Mouse (Mus musculus) megakaryocyte progenitor cell, adult 5-6 weeks (primary cell): ENCODE measurements around the gene Armh4. TPM values are rescaled to one million over a fixed set of nuclear protein-coding genes. Genes with fewer than 3 reads are reported as not detected.
"Not testable (repeated sequence)": the region's sequence is repeated elsewhere in the genome, so short reads cannot be mapped to it uniquely, and the experiment has no call there.

Source experiments
- ATAC-seq: replicated peaks from 2 replicates; pipeline ENCODE4 v1.8.0; 2016; ENCODE audit warnings: mild to moderate bottlenecking, moderate TSS enrichment, inconsistent platforms; ENCODE audit not compliant: poor library complexity
- total RNA-seq, 2 experiments: library from RNA; stranded (forward) in 1 of 2; stranded (reverse) in 1 of 2; fragments of 157-497, 149-512 nt in 1 of 2; fragments of 200-1000 nt in 1 of 2; gene quantifications; 2 replicates each; pipeline versions ENCODE4 v1.2.3 to v1.2.4; 2015 to 2017

Gene Armh4
- total RNA-seq (2015) (not detected in 2 replicates), total RNA-seq (2017) (0.17 TPM in 1 of 2 replicates, not detected in the other)

DNA sequence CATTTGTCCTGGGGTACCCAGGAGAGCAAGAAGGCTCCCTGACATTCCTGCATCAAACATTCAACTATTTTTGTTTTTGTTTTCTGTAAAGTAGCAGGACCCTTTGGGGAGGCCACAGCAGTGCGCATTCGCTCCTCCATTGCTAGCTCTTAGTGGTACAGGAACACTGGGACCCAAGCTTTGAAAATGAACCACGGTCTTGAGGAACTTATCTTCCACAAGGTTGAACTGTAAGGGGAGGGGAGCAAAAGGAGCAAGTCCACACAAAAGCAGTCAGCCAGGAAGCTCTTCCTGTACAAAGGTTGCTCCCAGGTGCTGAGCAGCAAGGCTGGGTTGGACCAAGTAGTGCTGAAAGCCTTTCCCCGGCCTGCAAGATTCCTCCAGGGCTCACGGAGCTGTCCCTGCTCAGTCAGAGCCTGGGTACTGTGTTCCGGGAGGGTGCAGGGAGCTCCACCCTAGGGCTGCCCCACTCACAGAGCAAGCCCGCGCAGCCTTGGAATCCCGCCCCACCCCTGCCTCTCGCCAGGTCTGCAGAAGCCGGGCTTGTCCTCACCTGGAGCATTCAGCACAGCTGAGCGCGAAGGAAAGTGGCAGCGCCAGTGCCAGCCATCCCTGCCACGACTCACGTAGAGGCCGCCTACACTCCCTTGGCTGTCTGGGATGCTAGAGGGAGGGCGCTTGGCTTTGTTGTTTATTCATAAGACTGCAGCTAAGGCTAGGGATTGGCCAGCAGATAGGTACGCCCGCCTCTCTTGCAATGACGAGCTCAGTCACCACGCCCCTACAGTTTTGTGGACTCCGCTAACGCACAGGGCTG, at the start of gene Armh4:
Gene Armh4, minus strand, starts transcription at position 669 of the 817 bp plus-strand sequence.
- peak; percentile 29; the same call in 1 of the 2 replicates for ATAC-seq

DNA sequence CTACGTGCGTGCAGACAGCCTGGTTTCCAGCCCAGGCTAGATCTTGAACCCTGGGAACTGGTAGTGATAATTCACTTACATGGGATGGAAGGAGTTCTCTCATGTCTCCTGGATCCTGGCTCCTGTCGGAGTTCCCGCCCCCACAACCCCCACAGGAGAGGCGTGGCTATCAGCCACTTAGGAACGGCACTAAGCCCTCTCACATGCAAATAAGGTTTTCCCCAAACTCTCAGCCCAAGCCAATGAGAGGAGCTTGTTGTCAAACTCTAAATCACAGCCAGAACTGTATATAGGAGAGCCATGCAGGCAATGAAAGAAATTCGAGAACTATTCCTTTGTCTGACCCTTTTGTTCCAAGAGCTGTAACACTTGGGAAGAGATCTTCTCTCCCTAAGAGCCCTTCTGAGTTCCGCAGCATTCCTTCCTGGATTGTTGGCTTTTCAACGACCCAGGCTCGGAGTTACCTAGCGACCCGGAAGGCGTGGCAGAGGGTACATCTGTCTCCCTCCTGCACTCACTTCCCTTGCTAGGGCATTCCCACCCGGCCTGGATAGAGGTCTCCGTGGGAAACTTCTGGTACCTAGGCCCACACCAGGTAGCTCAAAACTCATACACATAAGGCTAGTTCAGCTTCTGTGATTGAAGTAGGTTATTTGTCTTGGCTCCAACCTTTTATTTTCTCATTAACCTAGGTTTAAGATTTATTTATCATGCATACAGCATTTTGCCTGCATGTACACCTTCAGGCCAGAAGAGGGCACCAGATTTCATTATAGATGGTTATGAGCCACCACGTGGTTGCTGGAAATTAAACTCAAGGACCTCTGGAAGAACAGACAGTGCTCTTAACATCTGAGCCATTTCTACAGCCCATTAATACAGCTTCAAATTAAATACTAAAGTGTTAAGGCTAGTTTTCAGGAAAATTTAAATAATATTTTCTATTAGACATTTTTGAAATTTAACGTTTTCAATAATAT, 46.3 kb upstream of the Armh4 start:
- 0 out of 2 replicates have a peak, but pooled peaks have one; percentile 42 for ATAC-seq

DNA sequence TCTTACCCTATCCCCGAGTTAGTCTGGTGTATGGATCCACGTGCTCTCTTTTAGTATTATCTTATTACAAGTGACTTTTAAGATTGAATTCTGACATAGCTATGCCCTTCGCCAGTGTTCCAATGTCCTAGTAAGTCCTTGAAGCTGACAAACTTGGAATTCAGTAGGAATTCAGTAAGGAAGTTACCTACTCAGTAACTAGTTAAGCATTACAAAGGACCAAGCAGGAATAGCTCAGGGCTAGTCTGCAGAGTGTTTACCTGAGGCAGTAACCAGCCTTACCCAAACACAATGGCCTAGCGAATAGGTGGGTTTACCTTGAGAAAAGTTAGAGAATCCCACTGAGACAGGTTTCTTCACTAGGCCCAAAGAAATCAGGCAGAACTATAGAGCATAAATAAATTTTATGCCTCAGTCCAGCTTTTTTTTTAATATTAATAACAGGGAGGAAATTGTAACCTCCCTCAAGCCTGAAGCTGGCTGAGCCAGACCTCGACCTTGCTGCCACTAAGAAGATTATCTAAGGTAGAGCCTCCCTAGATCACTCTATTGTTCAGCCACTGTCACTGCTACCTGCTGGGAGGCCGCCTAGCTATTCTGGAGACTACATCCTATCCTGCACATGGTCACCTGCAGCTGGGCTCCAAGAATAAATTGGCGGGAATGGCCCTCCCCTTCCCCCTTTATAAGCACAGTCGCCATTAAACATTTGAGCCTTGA, 36.7 kb upstream of the Armh4 start:
- ATAC-seq: not testable (repeated sequence)

DNA sequence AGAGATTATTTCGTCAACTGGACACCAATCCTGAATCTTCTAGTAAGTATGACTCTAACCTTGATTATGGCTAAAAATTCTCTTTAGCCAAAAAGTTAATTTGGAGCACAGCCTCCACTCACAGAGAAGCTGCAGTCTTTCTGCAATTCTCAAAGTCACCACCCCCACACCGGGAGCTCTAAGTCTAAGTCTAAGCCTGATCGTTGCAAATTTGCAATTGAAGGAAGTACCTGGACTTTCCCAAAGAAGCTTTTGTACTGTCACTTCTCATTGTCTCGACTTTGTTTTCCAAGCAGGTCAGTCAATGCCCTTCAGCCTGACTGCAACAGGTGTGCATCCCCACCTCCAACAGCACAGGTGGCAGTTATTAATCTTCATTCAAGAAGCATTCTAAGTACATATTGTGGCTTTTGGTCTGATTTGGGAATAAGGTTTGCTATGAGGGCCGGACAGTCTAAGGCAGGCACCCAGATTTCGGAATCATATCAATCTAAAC, 35.6 kb upstream of the Armh4 start:
- ATAC-seq: not testable (repeated sequence)

DNA sequence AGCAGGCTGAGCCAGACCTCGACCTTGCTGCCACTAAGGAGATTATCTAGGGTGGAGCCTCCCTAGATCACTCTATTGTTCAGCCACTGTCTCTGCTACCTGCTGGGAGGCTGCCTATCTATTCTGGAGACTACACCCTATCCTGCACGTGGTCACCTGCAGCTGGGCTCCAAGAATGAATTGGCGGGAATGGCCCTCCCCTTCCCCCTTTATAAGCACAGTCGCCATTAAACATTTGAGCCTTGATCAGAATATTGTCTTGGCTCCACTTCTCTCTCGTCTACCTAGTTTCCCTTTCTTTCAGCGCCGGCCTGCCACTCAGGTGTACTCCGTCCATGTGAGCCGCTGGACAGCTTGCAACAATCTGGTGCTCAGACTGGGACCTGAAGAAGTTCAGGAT, 29.8 kb upstream of the Armh4 start:
- not testable (repeated sequence) for ATAC-seq

DNA sequence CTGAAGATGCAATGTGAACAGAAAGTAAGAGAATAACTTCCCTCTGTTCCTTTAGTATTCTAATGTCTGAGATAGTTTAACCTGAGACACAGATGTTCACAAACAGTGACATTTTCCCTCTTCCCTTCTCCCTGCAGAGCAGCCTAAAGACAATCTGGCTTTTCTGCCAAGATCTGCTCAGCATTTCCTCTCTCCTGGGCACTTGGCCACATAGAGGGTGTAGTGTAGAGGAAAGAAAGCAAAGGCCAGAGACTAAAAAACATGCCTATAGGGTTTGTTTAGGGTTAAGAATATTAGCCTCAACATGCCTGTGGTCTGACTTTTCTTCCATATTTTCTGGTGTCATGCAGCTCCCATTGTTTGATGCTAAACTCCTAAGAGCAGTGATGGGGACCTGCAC, 21.9 kb upstream of the Armh4 start:
- not testable (repeated sequence) for ATAC-seq

DNA sequence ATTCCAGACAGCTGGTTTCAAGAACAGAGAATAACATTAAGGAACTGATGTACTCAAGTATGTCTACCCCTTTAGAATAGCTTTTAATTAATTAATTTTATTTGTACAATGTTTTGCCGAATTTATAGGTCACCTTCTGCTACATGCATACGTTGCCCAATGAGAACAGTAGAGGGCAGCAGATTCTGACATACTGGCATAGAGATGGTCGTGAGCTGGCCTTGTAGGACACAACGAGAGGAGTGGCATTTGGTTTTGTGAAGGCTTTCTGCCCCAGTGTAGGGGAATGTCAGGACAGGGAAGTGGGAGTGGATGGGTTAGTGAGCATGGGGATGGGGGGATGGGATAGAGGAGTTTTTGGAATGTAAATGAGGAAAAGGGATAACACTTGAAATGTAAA, 18.3 kb upstream of the Armh4 start:
- 0 out of 2 replicates have a peak, but pooled peaks have one; percentile 46 for ATAC-seq

DNA sequence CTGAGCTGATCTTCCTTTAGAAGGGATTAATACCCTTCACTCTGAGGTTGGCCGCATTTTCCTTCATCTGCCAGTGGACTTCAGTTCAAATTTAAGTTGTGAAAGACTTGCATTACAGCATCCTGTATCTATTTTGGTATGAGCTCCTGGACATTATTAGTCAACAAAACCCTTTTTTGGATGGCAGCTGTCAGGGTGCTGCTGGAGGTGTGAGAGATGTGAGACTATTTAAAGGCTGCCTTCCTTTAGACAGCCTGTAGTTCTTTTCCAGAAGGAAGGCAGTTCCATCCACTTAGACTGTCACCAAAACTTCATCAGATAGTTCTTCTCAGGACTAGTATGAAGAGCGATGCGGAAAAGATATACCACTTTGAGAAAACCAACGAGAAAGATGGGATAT, 10.8 kb upstream of the Armh4 start:
- no peak for ATAC-seq

DNA sequence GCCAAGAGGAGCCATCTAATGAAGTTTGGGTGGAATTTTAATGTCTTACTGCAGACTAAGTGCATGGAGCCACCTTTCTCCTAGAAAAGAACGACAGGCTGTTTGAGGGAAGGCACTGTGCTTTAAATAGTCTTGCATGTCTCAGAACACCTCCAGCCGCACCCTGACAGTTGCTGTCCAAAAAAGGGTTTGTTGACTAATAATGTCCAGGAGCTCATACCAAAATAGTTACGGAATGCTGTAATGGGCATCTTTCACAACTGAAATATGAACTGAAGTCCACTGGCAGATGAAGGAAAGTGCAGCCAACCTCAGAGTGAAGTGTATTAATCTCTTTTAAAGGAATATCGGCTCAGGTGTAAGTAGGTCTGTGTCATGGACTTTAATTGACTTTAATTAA, 7.4 kb upstream of the Armh4 start:
- no peak for ATAC-seq

DNA sequence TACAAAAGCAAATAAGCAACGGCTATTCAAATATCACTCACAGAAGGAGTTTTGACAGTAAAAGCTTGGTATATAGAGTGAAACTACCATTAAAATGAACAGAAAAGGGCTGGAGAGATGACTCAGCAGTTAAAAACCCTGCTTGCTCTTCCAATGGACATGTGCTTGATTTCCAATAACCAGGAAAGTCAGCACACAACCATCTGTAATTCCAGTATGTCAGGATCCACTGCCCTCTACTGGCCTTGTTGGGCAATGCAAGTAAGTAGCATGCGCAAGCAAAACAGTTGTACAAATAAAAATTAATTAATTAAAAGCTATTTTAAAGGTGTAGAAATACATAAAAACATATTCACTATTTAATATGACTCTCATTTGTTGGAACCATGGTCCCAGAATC, 2.6 kb upstream of the Armh4 start:
- ATAC-seq: peak; percentile 44; the same call in 1 of the 2 replicates

DNA sequence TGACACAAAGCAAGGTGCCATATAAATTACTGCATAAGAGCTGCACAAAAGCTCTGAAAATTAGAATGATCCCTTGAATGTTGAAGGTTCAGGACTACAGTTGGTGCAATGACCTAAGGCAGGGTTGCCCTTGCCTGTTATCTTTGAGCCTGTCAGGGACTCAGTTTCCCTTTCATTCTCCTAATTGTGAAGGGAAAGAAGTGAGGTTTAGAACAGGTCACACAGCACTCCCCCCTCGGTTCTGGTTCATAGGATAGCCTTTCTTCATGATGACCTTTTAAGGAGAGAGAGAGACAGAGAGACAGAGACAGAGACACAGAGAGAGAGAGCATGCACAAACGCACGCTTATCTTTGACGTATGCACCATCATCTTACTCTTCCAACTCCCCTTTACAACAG, 683 bp upstream of the Armh4 start:
- ATAC-seq: no peak

DNA sequence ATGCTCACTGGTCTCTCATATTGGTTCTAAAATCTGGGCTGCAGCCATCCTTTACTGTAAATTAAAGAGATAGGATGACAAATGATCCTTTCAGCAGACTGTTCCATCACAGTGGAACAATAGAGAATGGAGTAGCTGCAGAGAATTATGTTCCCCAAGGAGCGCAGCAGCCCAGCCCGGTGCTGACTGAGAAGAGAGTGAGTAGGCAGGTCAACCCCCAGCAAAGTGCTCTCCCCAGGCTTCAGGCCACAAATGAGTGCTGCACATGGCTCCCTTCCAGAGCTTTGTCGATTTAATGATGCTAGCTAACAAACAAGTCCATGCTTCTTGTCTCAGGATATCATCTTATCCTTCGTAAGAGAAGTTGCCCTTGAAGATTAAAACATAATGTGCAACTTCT, 2.8 kb downstream of the Armh4 start:
- ATAC-seq: no peak

DNA sequence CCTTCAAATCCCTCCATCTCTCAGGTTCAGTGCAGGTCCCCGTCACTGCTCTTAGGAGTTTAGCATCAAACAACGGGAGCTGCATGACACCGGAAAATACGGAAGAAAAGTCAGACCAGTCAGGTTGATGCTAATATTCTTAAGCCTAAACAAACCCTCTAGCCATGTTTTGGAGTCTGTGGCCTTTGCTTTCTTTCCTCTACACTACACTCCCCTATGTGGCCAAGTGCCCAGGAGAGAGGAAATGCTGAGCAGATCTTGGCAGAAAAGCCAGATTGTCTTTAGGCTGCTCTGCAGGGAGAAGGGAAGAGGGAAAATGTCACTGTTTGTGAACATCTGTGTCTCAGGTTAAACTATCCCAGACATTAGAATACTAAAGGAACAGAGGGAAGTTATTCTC, 5.6 kb downstream of the Armh4 start:
- ATAC-seq: not testable (repeated sequence)

DNA sequence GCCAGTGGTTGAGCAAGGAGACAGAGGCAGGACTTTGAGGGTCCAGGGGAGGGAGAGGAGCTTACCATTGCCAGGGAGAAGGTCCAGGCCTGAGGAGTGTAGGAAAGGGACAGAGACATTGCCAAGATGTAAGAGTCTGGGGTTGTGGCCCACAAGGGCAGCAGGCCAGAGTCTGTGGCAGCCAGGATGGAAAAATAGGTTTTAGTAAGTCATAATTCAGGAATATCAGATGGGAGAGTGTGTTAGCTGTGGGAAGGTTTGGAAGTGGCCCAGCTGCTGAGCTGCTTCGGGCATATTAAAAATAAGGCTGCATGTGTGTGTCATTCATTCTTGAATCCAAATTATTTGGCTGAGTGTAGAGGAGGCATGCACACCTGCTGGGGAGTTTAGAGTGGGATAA, 11.4 kb downstream of the Armh4 start:
- ATAC-seq: no peak

DNA sequence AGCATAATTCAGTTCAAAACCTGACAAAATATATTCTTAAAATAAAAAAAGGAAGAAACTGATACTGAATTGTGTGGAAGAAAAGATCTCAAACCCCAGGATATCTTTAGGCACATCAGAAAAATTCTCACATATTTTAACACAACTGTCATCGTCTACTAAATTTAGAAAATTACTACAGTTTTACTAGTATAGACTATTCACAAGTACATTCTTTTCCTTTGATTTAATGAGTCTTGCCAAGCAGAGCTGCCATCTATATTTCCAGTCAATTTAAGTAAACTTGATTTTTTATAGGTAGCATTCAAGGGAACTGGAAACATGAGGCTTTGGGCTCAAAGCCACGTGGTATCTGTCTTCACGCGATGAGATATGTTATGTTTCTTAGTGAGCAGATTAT, 16.6 kb downstream of the Armh4 start:
- ATAC-seq: no peak

DNA sequence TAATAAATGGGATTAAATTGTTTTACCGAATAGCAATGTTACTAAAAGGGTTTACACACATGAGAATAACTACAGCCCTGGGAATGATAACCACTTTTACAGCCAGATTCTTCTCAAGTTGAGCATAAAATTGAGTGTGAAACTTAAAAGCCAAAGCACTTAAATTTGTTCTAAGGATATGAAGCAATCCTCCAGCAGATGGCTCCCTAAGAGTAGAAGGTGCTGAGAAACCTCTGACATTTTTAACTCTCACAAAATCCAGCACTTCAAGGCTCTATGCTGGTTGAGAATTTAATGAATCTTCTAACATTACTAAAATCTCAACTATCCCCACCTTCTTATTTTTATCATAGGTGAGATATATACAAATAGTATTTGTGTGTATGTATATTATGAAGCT, 27.3 kb downstream of the Armh4 start:
- ATAC-seq: no peak

DNA sequence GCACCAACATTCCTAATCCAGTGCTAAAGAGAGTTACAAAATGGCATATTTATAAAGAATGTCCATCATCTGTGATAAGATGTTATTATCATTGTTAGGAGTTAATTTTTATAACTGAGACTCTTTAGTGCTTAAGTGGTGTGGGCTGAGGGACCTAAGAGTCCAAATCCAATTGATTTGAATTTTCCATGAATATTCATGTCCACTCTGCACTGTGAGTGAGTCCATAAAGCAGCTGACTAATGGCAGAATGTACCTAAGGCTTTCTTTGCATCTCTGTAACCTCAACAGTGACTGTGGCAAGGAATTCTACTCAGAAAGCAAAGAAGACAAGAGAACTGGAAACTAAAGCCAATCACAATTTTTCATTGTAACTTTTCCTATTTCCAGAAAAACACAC, 30.6 kb downstream of the Armh4 start:
- ATAC-seq: no peak

DNA sequence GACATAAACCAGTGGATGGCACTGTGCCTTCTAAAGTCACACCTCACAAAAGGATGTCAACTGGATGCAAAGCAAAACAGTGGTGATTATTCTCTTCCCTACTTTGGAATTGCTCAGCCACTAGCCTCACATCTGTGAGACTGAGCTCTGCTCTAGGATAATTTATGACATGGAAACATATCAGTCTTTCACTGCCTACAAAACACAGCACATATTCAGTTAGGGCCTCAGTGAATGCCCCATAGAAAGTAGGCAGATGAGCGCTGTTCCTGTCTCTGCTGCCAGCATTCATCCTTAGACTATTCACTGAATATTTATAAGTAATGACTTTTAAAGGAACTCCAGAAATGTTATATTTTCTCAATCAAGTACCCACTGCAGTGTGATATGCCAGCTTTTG, 37.3 kb downstream of the Armh4 start:
- ATAC-seq: no peak

DNA sequence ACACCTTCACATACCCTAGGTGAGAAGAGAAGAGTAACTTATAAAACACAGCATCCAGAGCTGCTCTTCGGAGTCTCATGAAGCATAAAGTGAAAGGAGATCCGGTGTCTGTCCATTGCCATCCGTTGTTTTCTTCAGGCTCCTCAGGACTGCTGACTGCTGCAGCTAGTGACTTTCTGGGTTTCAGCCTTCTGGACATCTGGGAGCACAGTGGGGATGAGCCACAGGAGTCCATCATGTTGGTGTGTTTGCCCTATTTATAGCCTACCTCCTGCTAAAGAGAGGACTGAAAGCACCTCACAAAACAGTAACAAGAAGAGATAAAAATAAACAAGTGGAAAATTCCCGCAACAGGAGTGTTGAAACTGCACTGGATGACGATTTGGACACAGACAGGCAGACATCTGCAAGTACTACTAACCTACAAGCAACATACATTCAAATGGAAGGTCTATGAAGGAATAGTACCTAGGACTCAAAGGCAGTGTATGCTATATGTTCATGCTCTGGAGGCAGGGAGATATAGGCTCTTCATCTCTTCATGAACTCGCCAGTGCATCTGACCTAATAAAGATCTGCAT, 39.1 kb downstream of the Armh4 start:
- ATAC-seq: no peak

DNA sequence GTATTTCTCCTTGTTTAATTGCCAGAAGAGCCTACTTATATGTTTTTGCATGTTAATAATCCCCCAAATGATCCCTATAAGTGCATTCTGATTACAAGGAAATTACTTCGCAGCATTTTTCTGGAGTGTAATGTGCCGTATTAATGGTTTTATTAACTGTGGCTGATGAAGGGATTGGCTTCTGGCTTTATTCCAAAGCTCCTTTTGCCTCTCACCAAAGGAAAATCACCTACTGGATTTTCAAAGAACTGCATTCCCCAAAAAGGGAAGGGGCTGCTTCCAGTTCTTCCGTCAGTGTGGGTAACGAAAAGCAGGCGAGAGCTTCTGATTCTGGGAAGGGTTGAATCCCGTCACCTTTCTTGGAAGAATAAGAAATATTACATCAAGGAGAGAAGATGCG, 43.9 kb downstream of the Armh4 start:
- no peak for ATAC-seq
